Mouse (Mus musculus) heart, embryonic 16.5 days (tissue): ENCODE measurements at regions not wholly inside any gene's neighbourhood (a gene's known extent, or its start where the extent isn't known, plus 50 kb on each side); places are given as distances from the start of the nearest gene placed in this dataset.

ENCODE experiments used
- ATAC-seq: fragments of 200-750 bp; cut with Nextera tagmentation; replicated peaks from 2 replicates; pipeline ENCODE4 v1.8.0; 2017; ENCODE audit warnings: moderate number of reproducible peaks; ENCODE audit not compliant: insufficient read depth, low FRiP score; ENCODE audit errors: extremely low read depth
- H3K27ac ChIP-seq: fragments of 300-500 bp; sonication (generic); 2 replicates; pipeline ENCODE4 v1.5.1; 2014; ENCODE audit warnings: mild to moderate bottlenecking, low read length, control low read depth, moderate library complexity
- H3K27me3 ChIP-seq: fragments of 300-500 bp; sonication (generic); 2 replicates; pipeline ENCODE4 v1.6.1; 2014; ENCODE audit warnings: low read length, mixed read lengths; ENCODE audit not compliant: control insufficient read depth, insufficient read depth
- H3K36me3 ChIP-seq: fragments of 300-500 bp; sonication (generic); 2 replicates; pipeline ENCODE4 v1.6.1; 2014; ENCODE audit not compliant: control insufficient read depth, insufficient read depth
- H3K4me1 ChIP-seq: fragments of 300-500 bp; sonication (generic); 2 replicates; pipeline ENCODE4 v1.6.1; 2014; ENCODE audit warnings: low read length, mixed read lengths; ENCODE audit not compliant: control insufficient read depth, insufficient read depth
- H3K4me2 ChIP-seq: fragments of 300-500 bp; sonication (generic); 2 replicates; pipeline ENCODE4 v1.6.1; 2014; ENCODE audit warnings: low read depth, mild to moderate bottlenecking, control low read depth, low read length
- H3K4me3 ChIP-seq: fragments of 300-500 bp; sonication (generic); 2 replicates; pipeline ENCODE4 v1.5.1; 2014; ENCODE audit warnings: mild to moderate bottlenecking, control low read depth, low read length
- H3K9ac ChIP-seq: fragments of 300-500 bp; sonication (generic); 2 replicates; pipeline ENCODE4 v1.6.1; 2014; ENCODE audit warnings: low read length, control low read depth
- H3K9me3 ChIP-seq: fragments of 300-500 bp; sonication (generic); replicated peaks from 2 replicates; pipeline ENCODE4 v1.6.1; 2016; ENCODE audit warnings: low read length; ENCODE audit not compliant: control insufficient read depth
- WGBS: fragments of 180-500 bp; shearing (Covaris S2); extraction: QIAGEN DNeasy Blood & Tissue Kit; methylation state at CpG from one replicate; pipeline ENCODE4 v1.1.7; 2014; 5-methylcytosine and 5-hydroxymethylcytosine counted together

DNA sequence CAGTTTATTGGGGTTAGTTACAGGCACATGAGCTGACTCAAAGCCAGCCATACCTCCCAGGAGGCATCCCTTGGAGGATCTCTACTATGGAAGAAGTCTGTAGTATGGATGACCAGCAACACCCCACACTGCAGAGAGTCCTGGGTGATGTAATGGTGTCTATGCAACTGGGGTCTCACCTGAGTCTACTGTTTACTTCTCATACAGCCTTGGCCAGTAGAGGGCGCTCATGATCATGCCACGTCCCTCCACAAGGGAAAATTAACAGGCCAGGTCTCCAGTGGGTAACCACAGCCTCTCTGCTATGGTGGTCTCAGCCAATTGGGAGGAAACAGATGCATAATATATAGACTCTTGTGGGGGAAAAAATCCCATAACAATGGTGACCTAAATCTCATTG lies 111.7 kb downstream of the Cdh26 start:
- 15% methylated on average over 2 of the region's 2 CpGs for WGBS
- no peak; the same call in 1 of the 2 replicates for ATAC-seq
- H3K9me3 ChIP-seq: no peaks in the 10 kb centered on the region
- H3K27me3 ChIP-seq: no peaks in the 10 kb centered on the region
- no peak overlapping the region for H3K27ac ChIP-seq
- no peaks in the 10 kb centered on the region for H3K4me1 ChIP-seq
- no peaks in the 10 kb centered on the region for H3K36me3 ChIP-seq
- no peak overlapping the region for H3K4me2 ChIP-seq
- H3K9ac ChIP-seq: no peak overlapping the region
- no peak overlapping the region for H3K4me3 ChIP-seq

GRCm38 (mm10) chr2:178544411-178544810 lies 114.1 kb downstream of the Cdh26 start:
- Histone ChIP-seq H3K4me2 (no peak overlapping the region), H3K4me3 (no peak overlapping the region), H3K9me3 (no peaks in the 10 kb centered on the region), H3K27ac (no peak overlapping the region), H3K4me1 (no peaks in the 10 kb centered on the region), H3K9ac (no peak overlapping the region), H3K36me3 (no peaks in the 10 kb centered on the region), H3K27me3 (no peaks in the 10 kb centered on the region)
- WGBS: 32% methylated on average over 1 of the region's 1 CpGs
- ATAC-seq: no peak

DNA sequence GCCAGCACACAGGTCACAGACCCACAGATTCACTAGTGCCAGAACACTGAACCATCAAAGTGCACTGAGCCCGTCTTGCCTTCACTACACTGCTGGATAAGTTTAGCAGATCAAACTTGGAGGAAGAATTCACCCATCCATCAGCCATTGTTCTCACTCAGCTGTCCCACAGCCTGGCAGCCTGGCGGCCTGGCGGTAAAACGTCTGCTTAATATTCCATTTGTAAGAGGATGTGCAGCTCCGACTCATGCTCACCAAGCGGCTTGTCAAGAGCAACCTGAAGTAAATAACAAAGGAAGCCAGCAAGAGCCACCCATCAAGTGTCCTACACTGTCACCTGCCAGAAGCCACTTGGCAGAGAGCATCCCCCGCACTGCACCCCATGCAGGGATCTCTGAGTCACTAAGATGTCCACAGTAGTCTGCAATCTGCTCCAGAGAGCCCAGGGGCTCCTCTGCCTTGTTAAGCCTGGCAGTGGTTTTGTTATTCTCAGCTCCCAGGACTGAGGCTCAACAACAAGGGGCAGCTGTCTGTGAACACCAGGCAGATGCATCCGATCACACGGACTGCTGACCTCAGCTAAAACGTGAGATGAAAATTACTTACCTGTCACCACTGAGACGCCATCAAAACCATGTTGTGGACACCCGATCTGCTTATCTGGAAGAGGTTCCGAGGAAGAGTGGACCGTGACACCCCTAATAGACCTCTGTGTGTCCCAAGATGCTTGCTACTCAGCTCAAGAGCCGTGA lies 115.4 kb downstream of the Cdh26 start:
- no peak for ATAC-seq
- Histone ChIP-seq H3K4me3 (no peak overlapping the region), H3K27ac (no peak overlapping the region), H3K4me1 (no peaks in the 10 kb centered on the region), H3K9ac (no peak overlapping the region), H3K4me2 (no peak overlapping the region), H3K36me3 (no peaks in the 10 kb centered on the region), H3K27me3 (no peaks in the 10 kb centered on the region), H3K9me3 (no peaks in the 10 kb centered on the region)
- 68% methylated on average over 15 of the region's 15 CpGs for WGBS

- no peaks in the 10 kb centered on the region for H3K36me3 ChIP-seq
- no peak overlapping the region for H3K4me2 ChIP-seq
- 89% methylated on average over 3 of the region's 3 CpGs for WGBS
- H3K9me3 ChIP-seq: no peaks in the 10 kb centered on the region
- H3K9ac ChIP-seq: no peak overlapping the region
- no peak overlapping the region for H3K4me3 ChIP-seq
- H3K27ac ChIP-seq: no peak overlapping the region
- no peaks in the 10 kb centered on the region for H3K4me1 ChIP-seq
- ATAC-seq: no peak
- H3K27me3 ChIP-seq: no peaks in the 10 kb centered on the region
Measured at GRCm38 (mm10) chr2:178546353-178546720, 116.0 kb downstream of the Cdh26 start.

DNA sequence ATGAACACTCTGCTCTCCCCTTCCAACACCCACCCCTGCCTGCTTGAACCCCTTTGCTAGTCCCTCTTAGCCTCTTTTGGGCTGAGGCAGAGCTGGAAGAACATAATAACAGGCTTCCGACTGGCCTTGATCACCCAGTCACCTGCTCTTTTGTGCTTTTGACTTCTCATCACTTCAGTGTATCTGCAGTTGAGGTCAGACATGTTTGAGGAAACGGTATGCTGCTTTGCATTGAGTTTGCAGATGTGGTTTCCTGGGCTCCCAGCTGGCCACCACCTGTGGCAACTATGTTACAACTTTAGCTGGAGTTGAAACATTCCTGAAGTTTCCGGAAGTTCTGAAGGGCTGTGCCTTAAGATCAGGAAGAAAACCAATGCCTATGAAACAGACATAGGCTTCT lies 116.6 kb downstream of the Cdh26 start:
- ATAC-seq: no peak
- Histone ChIP-seq H3K9ac (no peak overlapping the region), H3K4me1 (no peaks in the 10 kb centered on the region), H3K4me2 (no peak overlapping the region), H3K9me3 (no peaks in the 10 kb centered on the region), H3K27ac (no peak overlapping the region), H3K27me3 (no peaks in the 10 kb centered on the region), H3K4me3 (no peak overlapping the region), H3K36me3 (no peaks in the 10 kb centered on the region)
- 64% methylated on average over 3 of the region's 3 CpGs for WGBS

DNA sequence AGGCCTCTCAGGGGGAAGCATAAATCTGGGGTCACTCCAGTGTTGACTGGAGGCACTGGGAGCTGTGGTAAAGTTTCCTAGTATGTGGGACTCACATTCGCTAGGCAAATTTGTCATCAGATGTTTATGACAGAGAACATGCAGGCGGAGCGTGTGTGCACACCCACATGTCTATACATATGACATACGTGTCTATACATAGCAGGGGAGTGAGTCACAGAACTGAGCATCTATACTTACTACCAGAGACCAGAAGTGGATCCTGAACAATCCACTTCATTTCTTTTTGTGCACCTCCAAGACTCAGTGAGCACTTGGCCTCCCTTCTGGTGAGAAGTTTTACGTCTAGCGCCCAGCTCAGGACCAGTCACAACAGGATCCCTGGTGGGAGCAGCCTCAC lies 118.6 kb downstream of the Cdh26 start:
- Histone ChIP-seq H3K36me3 (no peaks in the 10 kb centered on the region), H3K4me2 (no peak overlapping the region)
- no peak for ATAC-seq

DNA sequence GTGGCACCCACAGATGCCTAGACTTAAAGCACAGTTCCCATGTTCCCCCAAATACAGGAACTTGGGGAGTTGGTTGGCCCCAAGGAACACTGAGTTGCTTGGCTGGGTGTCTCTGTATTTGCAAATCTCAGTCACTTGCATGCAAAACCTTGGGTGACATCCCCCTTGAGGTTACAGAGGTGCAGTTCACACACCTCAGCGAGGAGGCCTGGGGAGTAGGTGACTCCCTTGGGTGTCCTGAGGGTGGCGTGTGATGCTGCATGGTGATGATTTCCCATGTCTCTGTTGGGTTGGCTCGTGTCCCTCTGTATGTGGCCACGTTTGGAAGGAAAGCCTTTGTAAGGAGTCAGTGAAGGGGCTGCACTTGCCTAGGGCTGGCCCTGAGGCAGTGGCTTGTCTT lies 123.4 kb downstream of the Cdh26 start:
- WGBS: 74% methylated on average over 4 of the region's 4 CpGs
- no peak for ATAC-seq
- no peak overlapping the region for H3K27ac ChIP-seq

More for the DNA sequence above, 118.6 kb downstream of the Cdh26 start:
- no peak overlapping the region for H3K27ac ChIP-seq
- H3K9me3 ChIP-seq: no peaks in the 10 kb centered on the region
- no peak overlapping the region for H3K9ac ChIP-seq
- 77% methylated on average over 6 of the region's 6 CpGs for WGBS
- no peaks in the 10 kb centered on the region for H3K4me1 ChIP-seq
- H3K4me3 ChIP-seq: no peak overlapping the region
- no peaks in the 10 kb centered on the region for H3K27me3 ChIP-seq

DNA sequence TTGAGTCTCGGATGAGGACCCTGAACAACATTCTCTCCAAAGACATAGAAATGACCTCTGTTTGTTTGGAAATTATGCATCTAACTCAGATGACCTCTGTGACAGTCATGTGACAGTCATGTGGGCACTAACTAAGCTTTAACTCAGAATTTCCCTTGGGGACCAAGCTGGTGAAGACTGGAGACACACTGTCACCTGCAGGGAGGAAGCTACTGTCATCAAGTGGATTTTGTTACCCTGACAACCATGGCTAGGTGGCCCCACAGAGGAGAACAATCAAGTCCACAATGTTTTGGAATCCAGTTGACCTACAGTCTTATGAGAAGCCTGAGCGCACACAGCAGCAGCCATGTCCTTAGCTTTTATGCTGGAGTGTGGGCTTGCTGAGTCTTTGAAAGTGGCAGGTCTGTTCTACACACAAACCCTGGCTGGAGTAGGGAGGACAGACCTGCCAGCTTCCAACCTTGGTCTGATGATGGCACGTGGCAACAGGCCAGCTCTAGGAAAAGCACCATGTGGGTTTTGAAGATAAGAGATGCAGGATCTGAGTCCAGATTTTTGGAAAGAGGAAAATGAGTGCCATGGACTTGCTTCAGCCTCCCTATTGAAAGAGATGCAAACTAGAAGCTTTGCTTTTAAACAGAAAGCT lies 125.5 kb downstream of the Cdh26 start:
- 72% methylated on average over 3 of the region's 3 CpGs for WGBS
- Histone ChIP-seq H3K4me1 (peaks cover 3% of the 10 kb centered on the region), H3K4me3 (no peak overlapping the region), H3K9me3 (no peaks in the 10 kb centered on the region), H3K27me3 (no peaks in the 10 kb centered on the region), H3K9ac (no peak overlapping the region), H3K36me3 (no peaks in the 10 kb centered on the region), H3K4me2 (no peak overlapping the region), H3K27ac (no peak overlapping the region)
- ATAC-seq: no peak

More for the DNA sequence above, 123.4 kb downstream of the Cdh26 start:
- H3K27me3 ChIP-seq: no peaks in the 10 kb centered on the region
- peaks cover 3% of the 10 kb centered on the region for H3K4me1 ChIP-seq
- H3K9ac ChIP-seq: no peak overlapping the region
- H3K4me3 ChIP-seq: no peak overlapping the region
- no peaks in the 10 kb centered on the region for H3K36me3 ChIP-seq
- no peak overlapping the region for H3K4me2 ChIP-seq
- no peaks in the 10 kb centered on the region for H3K9me3 ChIP-seq

DNA sequence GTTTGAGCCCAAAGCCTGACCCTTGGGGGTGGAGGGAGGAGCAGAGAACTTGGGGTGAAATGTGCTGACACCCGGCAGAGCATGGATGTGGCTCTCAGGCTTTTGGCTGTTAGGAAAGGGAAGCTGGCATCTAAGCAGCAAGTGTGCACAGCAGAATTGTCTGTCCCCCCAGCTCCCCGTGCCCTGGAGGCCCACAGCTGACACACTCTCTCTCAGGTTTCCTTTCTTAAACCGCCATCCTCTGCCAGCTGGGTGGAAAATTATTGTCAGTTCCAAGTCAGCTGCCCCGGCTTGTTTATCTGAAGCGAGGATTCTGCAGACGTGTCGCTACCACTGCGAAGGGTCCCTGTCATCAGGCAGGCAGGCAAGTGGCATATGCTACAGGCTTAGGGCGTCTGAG lies 127.6 kb downstream of the Cdh26 start:
- peaks cover 3% of the 10 kb centered on the region for H3K4me1 ChIP-seq
- no peaks in the 10 kb centered on the region for H3K27me3 ChIP-seq
- H3K9ac ChIP-seq: no peak overlapping the region
- no peaks in the 10 kb centered on the region for H3K36me3 ChIP-seq
- WGBS: 26% methylated on average over 9 of the region's 9 CpGs
- no peak overlapping the region for H3K27ac ChIP-seq
- H3K4me2 ChIP-seq: no peak overlapping the region
- no peak overlapping the region for H3K4me3 ChIP-seq
- ATAC-seq: no peak
- no peaks in the 10 kb centered on the region for H3K9me3 ChIP-seq
